Mouse (Mus musculus): ENCODE results near the gene Fgf22. TPM values are rescaled to one million over a fixed set of nuclear protein-coding genes. Genes with fewer than 3 reads are reported as not detected.

Fgf22 gene
- polyA plus RNA-seq, 1 experiment from 2014 or later = 1.00 TPM

DNA sequence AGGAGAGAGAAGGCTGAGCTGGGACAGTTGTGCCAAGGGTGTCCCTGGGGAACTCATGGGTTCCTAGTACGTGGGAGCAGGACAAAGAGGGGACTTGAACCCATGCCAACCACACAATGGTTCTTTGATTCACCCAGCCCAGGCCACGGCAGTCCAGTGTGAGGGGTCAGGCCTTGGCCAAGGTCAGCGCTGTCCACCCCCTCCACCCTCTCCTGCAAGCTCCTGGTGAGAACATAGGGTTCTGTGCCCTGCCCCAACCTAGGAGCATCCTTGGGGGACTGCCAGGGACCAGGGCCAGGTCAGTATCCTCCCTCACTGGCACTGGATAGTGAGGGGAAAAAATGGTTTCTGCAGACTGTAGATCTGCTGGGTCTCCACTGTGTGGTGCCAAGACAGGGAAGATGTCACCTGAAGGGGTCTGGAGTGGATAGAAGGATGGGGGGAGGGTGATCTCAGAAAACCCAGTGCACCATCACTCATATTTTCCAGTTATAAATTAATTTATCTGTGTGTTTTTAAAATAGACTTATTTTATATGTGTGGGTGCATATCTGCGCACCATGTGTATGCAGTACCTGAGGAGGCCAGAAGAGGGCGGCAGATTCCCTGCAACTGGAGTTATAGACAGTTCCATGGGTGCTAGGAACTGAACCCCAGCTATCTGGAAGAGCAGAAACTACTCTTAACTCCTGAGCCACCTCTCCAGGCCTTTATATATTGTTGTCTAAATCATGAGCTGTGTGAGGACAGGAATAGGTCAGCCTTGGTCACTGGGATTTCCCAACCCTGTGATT lies 19.8 kb downstream of the Fgf22 start:
- H3K9ac ChIP-seq = no peak overlapping the region
- no peak overlapping the region for H3K4me2 ChIP-seq
- H3K9me3 ChIP-seq = no peaks in the 10 kb centered on the region
- no peak for ATAC-seq (ENCODE audit: low FRiP score)
- H3K4me3 ChIP-seq = no peak overlapping the region
- H3K27ac ChIP-seq = no peak overlapping the region
- H3K27me3 ChIP-seq = peaks cover 50% of the 10 kb centered on the region
- H3K4me1 ChIP-seq (replicated peaks) = peaks cover 23% of the 10 kb centered on the region
- no peaks in the 10 kb centered on the region for H3K36me3 ChIP-seq
- WGBS = 56% methylated on average over 5 of the region's 5 CpGs

GRCm38 (mm10) chr10:79777103-79777531 lies 22.2 kb downstream of the Fgf22 start, which contains the start of gene Fstl3:
Fstl3 (plus strand) TSS chr10:79777272.
- no peak for ATAC-seq (ENCODE audit: low FRiP score)
- H3K9ac ChIP-seq = peak within 1 kb of the TSS; percentile 60
- peaks cover 63% of the 10 kb centered on the region for H3K27me3 ChIP-seq

GRCm38 (mm10) chr10:79778006-79778405 lies 23.1 kb downstream of the Fgf22 start:
- Histone ChIP-seq H3K9me3 (no peaks in the 10 kb centered on the region), H3K4me1 (replicated peaks) (peaks cover 37% of the 10 kb centered on the region), H3K27me3 (peaks cover 70% of the 10 kb centered on the region), H3K4me3 (no peak overlapping the region), H3K9ac (no peak overlapping the region), H3K4me2 (no peak overlapping the region), H3K36me3 (no peaks in the 10 kb centered on the region), H3K27ac (no peak overlapping the region)
- 10% methylated on average over 15 of the region's 15 CpGs for WGBS
- no peak for ATAC-seq (ENCODE audit: low FRiP score)

More at GRCm38 (mm10) chr10:79777103-79777531, 22.2 kb downstream of the Fgf22 start, which contains the start of gene Fstl3:
- 2% methylated on average over 37 of the region's 39 CpGs for WGBS
- no peak within 1 kb of the TSS for H3K27ac ChIP-seq
- no peaks in the 10 kb centered on the region for H3K9me3 ChIP-seq
- peak within 1 kb of the TSS; percentile 46 for H3K4me2 ChIP-seq
- H3K36me3 ChIP-seq = no peaks in the 10 kb centered on the region
- peak within 1 kb of the TSS; percentile 26 for H3K4me3 ChIP-seq
- H3K4me1 ChIP-seq (replicated peaks) = peaks cover 37% of the 10 kb centered on the region

GRCm38 (mm10) chr10:79779193-79779592 lies 24.3 kb downstream of the Fgf22 start:
- Histone ChIP-seq H3K4me3 (no peak overlapping the region), H3K9ac (no peak overlapping the region), H3K27ac (no peak overlapping the region), H3K9me3 (no peaks in the 10 kb centered on the region), H3K4me2 (no peak overlapping the region), H3K4me1 (replicated peaks) (peaks cover 39% of the 10 kb centered on the region), H3K36me3 (no peaks in the 10 kb centered on the region), H3K27me3 (peaks cover 78% of the 10 kb centered on the region)
- WGBS = 12% methylated on average over 2 of the region's 2 CpGs
- ATAC-seq (ENCODE audit: low FRiP score) = no peak

- Histone ChIP-seq H3K4me1 (replicated peaks) (peaks cover 45% of the 10 kb centered on the region), H3K27me3 (peaks cover 87% of the 10 kb centered on the region), H3K9me3 (no peaks in the 10 kb centered on the region), H3K4me3 (peak overlapping the region; percentile 42), H3K27ac (peak overlapping the region; percentile 12; the same call in 1 of the 2 replicates), H3K9ac (peak overlapping the region; percentile 60), H3K4me2 (peak overlapping the region; percentile 67), H3K36me3 (no peaks in the 10 kb centered on the region)
- 1% methylated on average over 55 of the region's 55 CpGs for WGBS
- peak; percentile 91 for ATAC-seq (ENCODE audit: low FRiP score)
Measured at GRCm38 (mm10) chr10:79779784-79780663, 25.1 kb downstream of the Fgf22 start.

DNA sequence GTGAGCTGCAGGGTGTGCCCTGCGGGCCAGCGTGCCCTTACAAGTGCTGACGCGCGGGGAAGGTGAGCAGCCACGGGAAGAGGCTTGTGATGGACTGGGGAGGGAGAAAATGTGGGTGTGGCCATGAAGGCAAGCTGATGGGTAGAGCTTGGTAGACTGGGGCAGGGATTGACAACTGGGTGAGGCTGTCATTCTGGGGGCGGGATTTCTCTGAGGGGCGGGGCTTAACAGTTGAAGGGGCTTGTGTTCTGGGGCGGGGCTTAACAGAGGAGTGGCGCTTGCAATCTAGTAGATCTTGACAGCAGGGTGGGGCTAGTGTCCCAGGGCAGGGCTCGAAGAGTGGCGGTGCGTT lies 25.8 kb downstream of the Fgf22 start:
- H3K27ac ChIP-seq = 0 out of 2 replicates have a peak overlapping the region, but pooled peaks have one; percentile 12
- H3K9me3 ChIP-seq = no peaks in the 10 kb centered on the region
- peaks cover 45% of the 10 kb centered on the region for H3K4me1 ChIP-seq (replicated peaks)
- H3K27me3 ChIP-seq = peaks cover 86% of the 10 kb centered on the region
- H3K9ac ChIP-seq = peak overlapping the region; percentile 60
- peak overlapping the region; percentile 42 for H3K4me3 ChIP-seq
- 0% methylated on average over 13 of the region's 13 CpGs for WGBS
- H3K36me3 ChIP-seq = no peaks in the 10 kb centered on the region
- H3K4me2 ChIP-seq = peak overlapping the region; percentile 67
- ATAC-seq (ENCODE audit: low FRiP score) = no peak

GRCm38 (mm10) chr10:79781139-79781538 lies 26.3 kb downstream of the Fgf22 start:
- H3K4me1 ChIP-seq (replicated peaks) = peaks cover 45% of the 10 kb centered on the region
- H3K9ac ChIP-seq = no peak overlapping the region
- H3K27ac ChIP-seq = no peak overlapping the region
- no peaks in the 10 kb centered on the region for H3K36me3 ChIP-seq
- 32% methylated on average over 21 of the region's 21 CpGs for WGBS
- H3K9me3 ChIP-seq = no peaks in the 10 kb centered on the region
- peak overlapping the region; percentile 42 for H3K4me3 ChIP-seq
- peak overlapping the region; percentile 67 for H3K4me2 ChIP-seq
- no peak for ATAC-seq (ENCODE audit: low FRiP score)
- H3K27me3 ChIP-seq = peaks cover 82% of the 10 kb centered on the region

- Histone ChIP-seq H3K27me3 (peaks cover 74% of the 10 kb centered on the region), H3K27ac (no peak overlapping the region), H3K36me3 (no peaks in the 10 kb centered on the region), H3K4me3 (no peak overlapping the region), H3K4me1 (replicated peaks) (peaks cover 43% of the 10 kb centered on the region), H3K4me2 (no peak overlapping the region), H3K9me3 (no peaks in the 10 kb centered on the region), H3K9ac (no peak overlapping the region)
- WGBS = 60% methylated on average over 5 of the region's 5 CpGs
- ATAC-seq (ENCODE audit: low FRiP score) = no peak
Measured at GRCm38 (mm10) chr10:79781956-79782355, 27.1 kb downstream of the Fgf22 start.

DNA sequence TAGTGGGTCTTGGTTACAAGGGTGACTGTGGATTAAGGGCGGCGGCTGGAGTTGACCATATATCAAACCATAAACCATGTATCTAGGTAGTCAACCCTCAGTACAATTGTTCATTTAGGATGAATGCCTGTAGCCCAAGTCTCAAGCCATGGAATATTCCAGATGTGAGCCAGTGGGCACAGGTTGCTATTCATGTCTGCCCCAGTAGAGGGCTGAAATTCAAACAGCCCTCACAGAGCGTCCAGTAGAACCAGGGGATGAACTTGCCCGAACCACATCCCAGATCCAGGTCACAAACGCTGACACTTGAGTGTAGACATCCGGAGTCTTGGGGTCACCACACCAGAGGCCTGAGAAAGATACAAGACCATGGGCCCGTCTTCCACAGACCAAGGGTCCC lies 28.2 kb downstream of the Fgf22 start:
- Histone ChIP-seq H3K4me2 (no peak overlapping the region), H3K36me3 (no peaks in the 10 kb centered on the region), H3K27me3 (peaks cover 63% of the 10 kb centered on the region), H3K27ac (no peak overlapping the region), H3K4me1 (replicated peaks) (peaks cover 36% of the 10 kb centered on the region), H3K9me3 (no peaks in the 10 kb centered on the region), H3K9ac (no peak overlapping the region), H3K4me3 (no peak overlapping the region)
- no peak for ATAC-seq (ENCODE audit: low FRiP score)
- 62% methylated on average over 7 of the region's 7 CpGs for WGBS

DNA sequence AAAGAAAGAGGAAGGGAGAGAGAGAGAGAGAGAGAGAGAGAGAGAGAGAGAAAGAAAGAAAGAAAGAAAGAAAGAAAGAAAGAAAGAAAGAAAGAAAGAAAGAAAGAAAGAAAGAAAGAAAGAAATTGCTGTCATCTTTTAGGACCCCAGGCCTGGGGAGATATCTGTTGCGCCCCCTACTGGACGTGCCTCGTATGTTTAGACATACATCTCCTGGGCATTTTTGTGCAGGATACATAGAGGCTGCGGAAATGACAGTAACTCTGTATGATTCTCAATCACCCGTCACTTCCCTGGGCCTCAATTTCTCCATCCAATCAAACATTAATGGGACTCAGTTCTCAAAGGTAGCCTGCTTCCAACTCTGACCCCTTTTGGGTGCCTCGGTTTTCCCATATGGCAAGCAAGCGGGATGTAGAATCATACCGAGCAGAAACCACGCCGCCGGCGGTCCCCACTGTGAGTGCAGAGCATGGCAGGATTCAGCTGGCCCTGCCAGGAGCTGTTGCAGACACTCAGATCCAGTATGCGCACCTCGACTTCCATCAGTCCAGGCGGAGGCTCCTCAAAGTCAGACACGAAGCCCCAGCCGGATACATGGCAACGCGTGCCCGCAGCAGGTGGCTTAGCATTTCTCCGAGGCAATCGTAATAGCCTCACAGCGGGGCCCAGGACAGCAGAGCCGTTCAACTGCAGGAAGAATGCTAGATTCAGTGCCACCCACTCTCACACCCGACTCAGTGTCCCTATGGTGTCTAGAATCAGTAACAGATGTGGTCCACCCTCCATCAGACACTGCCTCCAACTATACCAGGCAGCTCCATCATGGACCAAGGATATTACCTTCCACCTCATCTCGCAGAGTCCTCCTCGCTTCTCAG lies 29.3 kb downstream of the Fgf22 start:
- no peak for ATAC-seq (ENCODE audit: low FRiP score)
- Histone ChIP-seq H3K4me2 (no peak overlapping the region), H3K27me3 (peaks cover 52% of the 10 kb centered on the region), H3K36me3 (no peaks in the 10 kb centered on the region), H3K27ac (no peak overlapping the region), H3K9me3 (no peaks in the 10 kb centered on the region), H3K4me3 (no peak overlapping the region), H3K4me1 (replicated peaks) (peaks cover 25% of the 10 kb centered on the region), H3K9ac (no peak overlapping the region)
- WGBS = 39% methylated on average over 27 of the region's 27 CpGs

DNA sequence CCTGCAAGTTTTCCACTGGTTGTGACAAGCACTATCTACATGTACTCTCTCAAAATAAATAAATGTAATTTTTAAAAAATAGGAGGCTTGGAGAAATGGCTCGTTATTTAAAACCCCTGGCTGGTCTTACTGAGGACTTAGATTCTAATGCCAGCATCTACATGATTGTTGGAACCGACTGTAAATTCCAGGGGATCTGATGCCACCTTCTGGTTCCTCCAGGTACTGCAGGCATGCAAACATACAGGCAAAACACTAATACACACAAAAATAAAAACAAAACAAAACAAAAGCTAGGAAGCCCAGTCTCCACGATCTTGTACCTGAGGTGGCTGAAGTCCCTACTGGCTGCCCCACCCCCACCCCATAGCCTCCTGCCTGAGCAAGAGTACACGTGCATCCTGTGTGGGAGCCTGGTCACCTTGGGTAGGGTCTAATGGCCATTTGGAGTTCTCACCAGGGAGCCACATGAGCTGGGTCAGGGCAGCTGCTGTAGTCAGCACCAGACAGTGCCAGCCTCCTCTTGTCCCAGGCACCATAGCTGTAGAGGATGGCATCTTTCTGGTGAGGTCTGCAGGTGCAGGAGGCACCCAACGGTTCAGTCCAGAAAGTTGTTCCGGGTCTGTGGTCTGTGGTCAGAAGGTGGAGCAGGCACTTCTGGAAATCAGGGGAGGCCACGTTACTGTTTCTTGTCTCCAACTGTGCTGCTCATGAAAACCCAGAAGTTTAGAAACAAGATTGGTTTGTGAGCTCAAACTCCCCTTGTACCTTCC lies 33.7 kb downstream of the Fgf22 start:
- 40% methylated on average over 7 of the region's 7 CpGs for WGBS
- no peak for ATAC-seq (ENCODE audit: low FRiP score)
- H3K9me3 ChIP-seq = no peaks in the 10 kb centered on the region
- H3K4me2 ChIP-seq = no peak overlapping the region
- H3K27ac ChIP-seq = no peak overlapping the region
- no peak overlapping the region for H3K9ac ChIP-seq
- H3K27me3 ChIP-seq = peaks cover 18% of the 10 kb centered on the region
- H3K36me3 ChIP-seq = no peaks in the 10 kb centered on the region
- H3K4me3 ChIP-seq = no peak overlapping the region
- peaks cover 13% of the 10 kb centered on the region for H3K4me1 ChIP-seq (replicated peaks)
